Mouse (Mus musculus) heart, embryonic 12.5 days (tissue): ENCODE data around the gene Ythdf2. TPM values are rescaled to one million over a fixed set of nuclear protein-coding genes. Genes with fewer than 3 reads are reported as not detected.
"Not testable (repeated sequence)": the region's sequence is repeated elsewhere in the genome, so short reads cannot be mapped to it uniquely, and the experiment has no call there.

Experiments
- ATAC-seq: fragments of 200-750 bp; cut with Nextera tagmentation; 2 replicates; pipeline ENCODE4 v1.8.0; 2017; ENCODE audit warnings: moderate TSS enrichment, moderate library complexity; ENCODE audit not compliant: insufficient number of reproducible peaks, low FRiP score
- H3K27ac ChIP-seq: fragments of 300-500 bp; sonication (generic); 2 replicates; pipeline ENCODE4 v1.5.1; 2016; ENCODE audit warnings: mild to moderate bottlenecking, moderate library complexity; ENCODE audit not compliant: poor library complexity, severe bottlenecking
- H3K27me3 ChIP-seq: fragments of 300-500 bp; sonication (generic); replicated peaks from 2 replicates; pipeline ENCODE4 v1.6.1; 2016; ENCODE audit warnings: mild to moderate bottlenecking, moderate library complexity
- H3K36me3 ChIP-seq: fragments of 300-500 bp; sonication (generic); 2 replicates; pipeline ENCODE4 v1.6.1; 2016; ENCODE audit warnings: mild to moderate bottlenecking, moderate library complexity
- H3K4me1 ChIP-seq: fragments of 300-500 bp; sonication (generic); replicated peaks from 2 replicates; pipeline ENCODE4 v1.6.1; 2016; ENCODE audit warnings: mild to moderate bottlenecking
- H3K4me2 ChIP-seq: fragments of 300-500 bp; sonication (generic); 2 replicates; pipeline ENCODE4 v1.6.1; 2016; ENCODE audit warnings: mild to moderate bottlenecking, moderate library complexity
- H3K4me3 ChIP-seq: fragments of 300-500 bp; sonication (generic); 2 replicates; pipeline ENCODE4 v1.5.1; 2016; ENCODE audit warnings: mild to moderate bottlenecking
- H3K9ac ChIP-seq: fragments of 300-500 bp; sonication (generic); 2 replicates; pipeline ENCODE4 v1.6.1; 2016; ENCODE audit warnings: mild to moderate bottlenecking, moderate library complexity
- H3K9me3 ChIP-seq: fragments of 300-500 bp; sonication (generic); replicated peaks from 2 replicates; pipeline ENCODE4 v1.6.1; 2016; ENCODE audit warnings: mild to moderate bottlenecking, moderate library complexity
- WGBS: fragments of 180-500 bp; shearing (Covaris S2); methylation state at CpG from one replicate; pipeline ENCODE4 v1.1.7; 2016; 5-methylcytosine and 5-hydroxymethylcytosine counted together
- polyA plus RNA-seq: library from polyadenylated mRNA; unstranded; fragments of >200 nt; fragmentation: Nextera tagmentation; extraction: Ambion mirVana; gene quantifications from 2 replicates; pipeline ENCODE4 v1.2.1, GENCODE M21; 2016

Gene Ythdf2
- polyA plus RNA-seq, 1 experiment from 2014 or later: 77.1 TPM

GRCm38 (mm10) chr4:132241208-132241607 is 29.1 kb upstream of the Ythdf2 start:
- WGBS: 49% methylated on average over 3 of the region's 3 CpGs
- H3K9me3 ChIP-seq: no peaks in the 10 kb centered on the region
- no peak overlapping the region for H3K27ac ChIP-seq
- H3K4me2 ChIP-seq: no peak overlapping the region
- H3K9ac ChIP-seq: no peak overlapping the region
- H3K4me1 ChIP-seq: peaks cover 9% of the 10 kb centered on the region
- H3K27me3 ChIP-seq: no peaks in the 10 kb centered on the region
- H3K36me3 ChIP-seq: peaks cover 88% of the 10 kb centered on the region
- no peak overlapping the region for H3K4me3 ChIP-seq
- ATAC-seq: no peak

GRCm38 (mm10) chr4:132240367-132240766 is 28.3 kb upstream of the Ythdf2 start:
- no peak overlapping the region for H3K9ac ChIP-seq
- H3K4me2 ChIP-seq: no peak overlapping the region
- no peaks in the 10 kb centered on the region for H3K9me3 ChIP-seq
- peaks cover 86% of the 10 kb centered on the region for H3K36me3 ChIP-seq
- H3K27ac ChIP-seq: no peak overlapping the region
- no peak for ATAC-seq
- H3K4me1 ChIP-seq: peaks cover 8% of the 10 kb centered on the region; the same call in 1 of the 2 replicates
- H3K27me3 ChIP-seq: no peaks in the 10 kb centered on the region
- no peak overlapping the region for H3K4me3 ChIP-seq
- 53% methylated on average over 3 of the region's 3 CpGs for WGBS

- Histone ChIP-seq H3K4me2 (no peak overlapping the region), H3K27me3 (no peaks in the 10 kb centered on the region), H3K9ac (no peak overlapping the region), H3K9me3 (no peaks in the 10 kb centered on the region), H3K4me1 (peaks cover 8% of the 10 kb centered on the region; the same call in 1 of the 2 replicates), H3K36me3 (peaks cover 86% of the 10 kb centered on the region), H3K27ac (no peak overlapping the region), H3K4me3 (no peak overlapping the region)
- ATAC-seq: no peak
- 87% methylated on average over 4 of the region's 4 CpGs for WGBS
These were observed 26.3 kb upstream of the Ythdf2 start for GRCm38 (mm10) chr4:132238356-132238755.

- 90% methylated on average over 8 of the region's 8 CpGs for WGBS
- Histone ChIP-seq H3K36me3 (peaks cover 88% of the 10 kb centered on the region), H3K27ac (no peak overlapping the region), H3K27me3 (no peaks in the 10 kb centered on the region), H3K9ac (no peak overlapping the region), H3K4me3 (no peak overlapping the region), H3K4me1 (no peaks in the 10 kb centered on the region), H3K9me3 (no peaks in the 10 kb centered on the region), H3K4me2 (no peak overlapping the region)
- no peak for ATAC-seq
These were observed 22.6 kb upstream of the Ythdf2 start for GRCm38 (mm10) chr4:132234710-132235109.

- ATAC-seq: no peak
- Histone ChIP-seq H3K9ac (no peak overlapping the region), H3K4me1 (no peaks in the 10 kb centered on the region), H3K4me2 (no peak overlapping the region), H3K36me3 (peaks cover 89% of the 10 kb centered on the region), H3K4me3 (no peak overlapping the region), H3K27ac (no peak overlapping the region), H3K27me3 (no peaks in the 10 kb centered on the region), H3K9me3 (no peaks in the 10 kb centered on the region)
- WGBS: 87% methylated on average over 5 of the region's 5 CpGs
These were observed 18.3 kb upstream of the Ythdf2 start for GRCm38 (mm10) chr4:132230422-132230821.

GRCm38 (mm10) chr4:132222001-132222400 is 9.9 kb upstream of the Ythdf2 start:
- not testable (repeated sequence) for H3K9ac ChIP-seq, H3K9me3 ChIP-seq, H3K27me3 ChIP-seq, ATAC-seq, H3K4me3 ChIP-seq, H3K4me2 ChIP-seq, H3K27ac ChIP-seq
- peaks cover 44% of the 10 kb centered on the region for H3K36me3 ChIP-seq
- H3K4me1 ChIP-seq: peaks cover 11% of the 10 kb centered on the region; the same call in 1 of the 2 replicates
- WGBS: 90% methylated on average over 5 of the region's 5 CpGs

GRCm38 (mm10) chr4:132218439-132218838 is 6.3 kb upstream of the Ythdf2 start:
- WGBS: 84% methylated on average over 6 of the region's 6 CpGs

GRCm38 (mm10) chr4:132217781-132218180 is 5.7 kb upstream of the Ythdf2 start:
- WGBS: 81% methylated on average over 2 of the region's 2 CpGs

More at GRCm38 (mm10) chr4:132218439-132218838, 6.3 kb upstream of the Ythdf2 start:
- H3K27ac ChIP-seq, H3K4me3 ChIP-seq, H3K4me2 ChIP-seq, H3K27me3 ChIP-seq, H3K9ac ChIP-seq, ATAC-seq, H3K9me3 ChIP-seq, H3K4me1 ChIP-seq: not testable (repeated sequence)
- peaks cover 14% of the 10 kb centered on the region for H3K36me3 ChIP-seq

GRCm38 (mm10) chr4:132216602-132217001 is 4.5 kb upstream of the Ythdf2 start:
- Histone ChIP-seq H3K27ac (no peak overlapping the region), H3K4me3 (no peak overlapping the region), H3K27me3 (no peaks in the 10 kb centered on the region), H3K9me3 (no peaks in the 10 kb centered on the region), H3K4me1 (peaks cover 6% of the 10 kb centered on the region; the same call in 1 of the 2 replicates), H3K4me2 (no peak overlapping the region), H3K36me3 (no peaks in the 10 kb centered on the region), H3K9ac (no peak overlapping the region)
- no peak for ATAC-seq
- WGBS: 33% methylated on average over 1 of the region's 1 CpGs

More at GRCm38 (mm10) chr4:132217781-132218180, 5.7 kb upstream of the Ythdf2 start:
- H3K4me3 ChIP-seq: no peak overlapping the region
- peaks cover 6% of the 10 kb centered on the region; the same call in 1 of the 2 replicates for H3K4me1 ChIP-seq
- ATAC-seq: no peak
- no peak overlapping the region for H3K4me2 ChIP-seq
- H3K9ac ChIP-seq: no peak overlapping the region
- H3K9me3 ChIP-seq: no peaks in the 10 kb centered on the region
- no peaks in the 10 kb centered on the region for H3K27me3 ChIP-seq
- peaks cover 7% of the 10 kb centered on the region for H3K36me3 ChIP-seq
- H3K27ac ChIP-seq: no peak overlapping the region

GRCm38 (mm10) chr4:132214847-132215246 is 2.7 kb upstream of the Ythdf2 start:
- no peaks in the 10 kb centered on the region for H3K9me3 ChIP-seq
- H3K27ac ChIP-seq: no peak overlapping the region
- no peak overlapping the region for H3K4me2 ChIP-seq
- H3K36me3 ChIP-seq: peaks cover 7% of the 10 kb centered on the region
- 60% methylated on average over 4 of the region's 4 CpGs for WGBS
- H3K4me1 ChIP-seq: peaks cover 15% of the 10 kb centered on the region
- H3K9ac ChIP-seq: no peak overlapping the region
- no peaks in the 10 kb centered on the region for H3K27me3 ChIP-seq
- H3K4me3 ChIP-seq: no peak overlapping the region
- ATAC-seq: no peak

GRCm38 (mm10) chr4:132211091-132211942 is 786 bp downstream of the Ythdf2 start:
- Histone ChIP-seq H3K36me3 (peaks cover 31% of the 10 kb centered on the region), H3K9ac (peak overlapping the region; percentile 99), H3K27ac (peak overlapping the region; percentile 93), H3K4me2 (peak overlapping the region; percentile 90), H3K4me3 (peak overlapping the region; percentile 96), H3K27me3 (no peaks in the 10 kb centered on the region), H3K9me3 (no peaks in the 10 kb centered on the region), H3K4me1 (peaks cover 18% of the 10 kb centered on the region)
- ATAC-seq: peak; percentile 77
- under 1% methylated on average over 88 of the region's 89 CpGs for WGBS
